In genomic region chr15:59826164-59826950, GRCm38 (mm10) we compare ENCODE assay signal across 8 mouse cellular contexts.
A peak's percentile ranks its signal among the peaks of the same experiment; 100 is the strongest.
DNase-seq lines count a peak whose midpoint lies in the region; ATAC-seq lines count a peak whose summit lies in the region.

No protein-coding gene starts in this region.

- H3K9me3 ChIP-seq in forebrain, embryonic 15.5 days, result no peaks in the 10 kb centered on the region
- no peaks in the 10 kb centered on the region for H3K9me3 ChIP-seq in forebrain, embryonic 12.5 days
- H3K9me3 ChIP-seq in embryonic facial prominence, embryonic 14.5 days (ENCODE audit: control insufficient read depth, low read length), result no peaks in the 10 kb centered on the region
- H3K9me3 ChIP-seq in liver, embryonic 12.5 days (replicated peaks), result no peaks in the 10 kb centered on the region

- H3K27ac ChIP-seq in forebrain, embryonic 15.5 days (replicated peaks), result no peak overlapping the region
- H3K27ac ChIP-seq in forebrain, embryonic 12.5 days, result no peak overlapping the region
- H3K27ac ChIP-seq in embryonic facial prominence, embryonic 14.5 days (replicated peaks; ENCODE audit: low read depth, low read length), result no peak overlapping the region
- H3K27ac ChIP-seq in liver, embryonic 12.5 days, result no peak overlapping the region

- peaks cover 7% of the 10 kb centered on the region for H3K4me1 ChIP-seq in forebrain, embryonic 15.5 days
- 0 out of 2 replicates have a peak, but pooled peaks cover 4% of the 10 kb centered on the region for H3K4me1 ChIP-seq in forebrain, embryonic 12.5 days
- H3K4me1 ChIP-seq in embryonic facial prominence, embryonic 14.5 days (ENCODE audit: control insufficient read depth, insufficient read depth, low read length), result peaks cover 7% of the 10 kb centered on the region; the same call in 1 of the 2 replicates
- H3K4me1 ChIP-seq in liver, embryonic 12.5 days, result peaks cover 6% of the 10 kb centered on the region; the same call in 1 of the 2 replicates

- H3K27me3 ChIP-seq in forebrain, embryonic 15.5 days, result no peaks in the 10 kb centered on the region
- no peaks in the 10 kb centered on the region for H3K27me3 ChIP-seq in forebrain, embryonic 12.5 days
- no peaks in the 10 kb centered on the region for H3K27me3 ChIP-seq in embryonic facial prominence, embryonic 14.5 days (replicated peaks; ENCODE audit: control insufficient read depth, insufficient read depth, low read length)
- no peaks in the 10 kb centered on the region for H3K27me3 ChIP-seq in liver, embryonic 12.5 days (replicated peaks)

- peak; percentile 11 for DNase-seq in R1 (ENCODE audit: low read depth, low spot score)
- DNase-seq in embryonic facial prominence, embryonic 14.5 days (ENCODE audit: low spot score), result peak; percentile 68
- peak; percentile 76 to 88 for DNase-seq in kidney, postnatal 25 days
- no peak for DNase-seq in layer of hippocampus, adult 9-11 months
- DNase-seq in urinary bladder, adult 2 months (ENCODE audit: low spot score), result no peak

- no peak overlapping the region for H3K4me2 ChIP-seq in forebrain, embryonic 15.5 days (replicated peaks)
- H3K4me2 ChIP-seq in forebrain, embryonic 12.5 days, result no peak overlapping the region
- no peak overlapping the region for H3K4me2 ChIP-seq in embryonic facial prominence, embryonic 14.5 days (ENCODE audit: low read depth, low read length)
- no peak overlapping the region for H3K4me2 ChIP-seq in liver, embryonic 12.5 days

- peak; percentile 51 for ATAC-seq in forebrain, embryonic 15.5 days (replicated peaks)
- no peak for ATAC-seq in forebrain, embryonic 12.5 days (ENCODE audit: low FRiP score)
- ATAC-seq in embryonic facial prominence, embryonic 14.5 days (ENCODE audit: low read depth), result peak; percentile 44; the same call in 1 of the 2 replicates
- no peak for ATAC-seq in liver, embryonic 12.5 days

- no peak overlapping the region for H3K4me3 ChIP-seq in forebrain, embryonic 15.5 days
- H3K4me3 ChIP-seq in forebrain, embryonic 12.5 days (replicated peaks), result no peak overlapping the region
- H3K4me3 ChIP-seq in embryonic facial prominence, embryonic 14.5 days (ENCODE audit: low read depth, low read length), result no peak overlapping the region
- H3K4me3 ChIP-seq in liver, embryonic 12.5 days, result no peak overlapping the region

- H3K9ac ChIP-seq in forebrain, embryonic 15.5 days (replicated peaks), result no peak overlapping the region
- no peak overlapping the region for H3K9ac ChIP-seq in forebrain, embryonic 12.5 days
- H3K9ac ChIP-seq in embryonic facial prominence, embryonic 14.5 days (ENCODE audit: low read depth, low read length), result no peak overlapping the region
- no peak overlapping the region for H3K9ac ChIP-seq in liver, embryonic 12.5 days

- H3K36me3 ChIP-seq in forebrain, embryonic 15.5 days, result no peaks in the 10 kb centered on the region
- no peaks in the 10 kb centered on the region for H3K36me3 ChIP-seq in forebrain, embryonic 12.5 days (replicated peaks)
- no peaks in the 10 kb centered on the region for H3K36me3 ChIP-seq in embryonic facial prominence, embryonic 14.5 days (ENCODE audit: control insufficient read depth, insufficient read depth, low read length)
- H3K36me3 ChIP-seq in liver, embryonic 12.5 days, result no peaks in the 10 kb centered on the region

- WGBS in forebrain, embryonic 15.5 days, result 56% methylated on average over 14 of the region's 14 CpGs
- WGBS in forebrain, embryonic 12.5 days, result 73% methylated on average over 14 of the region's 14 CpGs
- WGBS in embryonic facial prominence, embryonic 14.5 days, result 50% methylated on average over 14 of the region's 14 CpGs
- 69% methylated on average over 14 of the region's 14 CpGs for WGBS in liver, embryonic 12.5 days (ENCODE audit: insufficient replicate concordance)

Comparison
In these comparisons a context has a peak if more than half of its experiments do, and no peak if none do; other contexts are left out.
1. ATAC-seq: peak in forebrain, embryonic 15.5 days (single experiment) and embryonic facial prominence, embryonic 14.5 days (single experiment); none in forebrain, embryonic 12.5 days (single experiment) and liver, embryonic 12.5 days (single experiment).
2. DNase-seq: peak in R1 (single experiment), embryonic facial prominence, embryonic 14.5 days (single experiment) and kidney, postnatal 25 days (2 of 2); none in layer of hippocampus, adult 9-11 months (single experiment) and urinary bladder, adult 2 months (single experiment).